Mouse (Mus musculus): ENCODE results near the gene Ephx1. TPM values are rescaled to one million over a fixed set of nuclear protein-coding genes. Genes with fewer than 3 reads are reported as not detected.
"Not testable (repeated sequence)": the region's sequence is repeated elsewhere in the genome, so short reads cannot be mapped to it uniquely, and the experiment has no call there.

Gene Ephx1
- total RNA-seq (2021), result 10 to 100 TPM; 27.6 to 30.8 TPM
- long read RNA-seq, experiment 1, transcript Ephx1-201 (9 exons, 1,741 nt), result major isoform, 36 of 40 reads
- long read RNA-seq, experiment 1, partial matches to known transcripts, result 1 of 40 reads
- long read RNA-seq, experiment 1, other reads (novel, unspliced or antisense), result 3 of 40 reads
- long read RNA-seq, experiment 2, transcript Ephx1-201 (9 exons, 1,741 nt), result major isoform, 19 of 24 reads
- long read RNA-seq, experiment 2, partial matches to known transcripts, result 4 of 24 reads
- long read RNA-seq, experiment 2, other reads (novel, unspliced or antisense), result 1 of 24 reads

- DNase-seq (ENCODE audit: low spot score in 2 of 2), result no peak
These were observed at the start of gene Ephx1 for GRCm38 (mm10) chr1:181020756-181021487. Gene Ephx1 (minus strand): TSS chr1:181020904.

GRCm38 (mm10) chr1:181069671-181070070 lies 49.0 kb upstream of the Ephx1 start:
- DNase-seq (ENCODE audit: low spot score in 2 of 2), result peak; percentile 27 to 56

- DNase-seq (ENCODE audit: low spot score in 2 of 2), result no peak
These were observed 47.6 kb upstream of the Ephx1 start for GRCm38 (mm10) chr1:181068344-181068743.

- no peak for DNase-seq (ENCODE audit: low spot score in 2 of 2)
These were observed 43.9 kb upstream of the Ephx1 start for GRCm38 (mm10) chr1:181064648-181065047.

GRCm38 (mm10) chr1:181063991-181064390 lies 43.3 kb upstream of the Ephx1 start:
- no peak for DNase-seq (ENCODE audit: low spot score in 2 of 2)

- DNase-seq (ENCODE audit: low spot score in 2 of 2), result no peak
These were observed 41.2 kb upstream of the Ephx1 start for GRCm38 (mm10) chr1:181061784-181062485.

GRCm38 (mm10) chr1:181052898-181053297 lies 32.2 kb upstream of the Ephx1 start:
- no peak for DNase-seq (ENCODE audit: low spot score in 2 of 2)

GRCm38 (mm10) chr1:181050937-181051336 lies 30.2 kb upstream of the Ephx1 start, which contains the start of gene 9130409I23Rik:
Gene 9130409I23Rik (plus strand): TSS chr1:181051237.
- DNase-seq (ENCODE audit: low spot score in 2 of 2), result no peak

- no peak for DNase-seq (ENCODE audit: low spot score in 2 of 2)
These were observed 28.7 kb upstream of the Ephx1 start for GRCm38 (mm10) chr1:181049328-181049842.

GRCm38 (mm10) chr1:181047520-181047919 lies 26.8 kb upstream of the Ephx1 start:
- DNase-seq (ENCODE audit: low spot score in 2 of 2), result no peak

- DNase-seq (ENCODE audit: low spot score in 2 of 2), result peak in 1 of 2 experiments; percentile 18
These were observed 18.9 kb upstream of the Ephx1 start for GRCm38 (mm10) chr1:181039652-181040051.

GRCm38 (mm10) chr1:181037623-181038022 lies 16.9 kb upstream of the Ephx1 start:
- DNase-seq (ENCODE audit: low spot score in 2 of 2), result no peak

GRCm38 (mm10) chr1:181035015-181035778 lies 14.5 kb upstream of the Ephx1 start:
- not testable (repeated sequence) for DNase-seq (ENCODE audit: low spot score in 2 of 2)

GRCm38 (mm10) chr1:181022265-181022664 lies 1.6 kb upstream of the Ephx1 start:
- DNase-seq (ENCODE audit: low spot score in 2 of 2), result peak; percentile 54 to 57

- DNase-seq (ENCODE audit: low spot score in 2 of 2), result no peak
These were observed 773 bp upstream of the Ephx1 start for GRCm38 (mm10) chr1:181021488-181021865.

GRCm38 (mm10) chr1:181017890-181018420 lies 2.7 kb downstream of the Ephx1 start:
- DNase-seq (ENCODE audit: low spot score in 2 of 2), result no peak

GRCm38 (mm10) chr1:181017212-181017711 lies 3.4 kb downstream of the Ephx1 start:
- peak; percentile 67 to 70 for DNase-seq (ENCODE audit: low spot score in 2 of 2)

- DNase-seq (ENCODE audit: low spot score in 2 of 2), result peak; percentile 52 to 69
These were observed 4.1 kb downstream of the Ephx1 start for GRCm38 (mm10) chr1:181016532-181017131.

- no peak for DNase-seq (ENCODE audit: low spot score in 2 of 2)
These were observed 4.7 kb downstream of the Ephx1 start for GRCm38 (mm10) chr1:181016045-181016444.

- peak in 1 of 2 experiments; percentile 17 for DNase-seq (ENCODE audit: low spot score in 2 of 2)
These were observed 5.1 kb downstream of the Ephx1 start for GRCm38 (mm10) chr1:181015558-181015957.

Data from left cerebral cortex, adult 18-20 months (tissue).